Mouse (Mus musculus) heart, embryonic 15.5 days (tissue): ENCODE results near the gene Gm20708. TPM values are rescaled to one million over a fixed set of nuclear protein-coding genes. Genes with fewer than 3 reads are reported as not detected.
"Not testable (repeated sequence)": the region's sequence is repeated elsewhere in the genome, so short reads cannot be mapped to it uniquely, and the experiment has no call there.

ENCODE experiments used
- ATAC-seq: fragments of 200-750 bp; cut with Nextera tagmentation; replicated peaks from 2 replicates; pipeline ENCODE4 v1.8.0; 2017; ENCODE audit warnings: low read depth, moderate TSS enrichment; ENCODE audit not compliant: insufficient number of reproducible peaks, insufficient read depth, low FRiP score
- H3K27ac ChIP-seq: fragments of 300-500 bp; sonication (generic); 2 replicates; pipeline ENCODE4 v1.5.1; 2015; ENCODE audit warnings: mild to moderate bottlenecking, inconsistent platforms
- H3K27me3 ChIP-seq: fragments of 300-500 bp; sonication (generic); 2 replicates; pipeline ENCODE4 v1.6.1; 2015; ENCODE audit warnings: inconsistent platforms
- H3K36me3 ChIP-seq: fragments of 300-500 bp; sonication (generic); 2 replicates; pipeline ENCODE4 v1.6.1; 2015; ENCODE audit warnings: mild to moderate bottlenecking, inconsistent platforms
- H3K4me1 ChIP-seq: fragments of 300-500 bp; sonication (generic); replicated peaks from 2 replicates; pipeline ENCODE4 v1.6.1; 2015; ENCODE audit warnings: inconsistent platforms
- H3K4me2 ChIP-seq: fragments of 300-500 bp; sonication (generic); 2 replicates; pipeline ENCODE4 v1.6.1; 2015; ENCODE audit warnings: inconsistent platforms, mild to moderate bottlenecking, moderate library complexity
- H3K4me3 ChIP-seq: fragments of 300-500 bp; sonication (generic); 2 replicates; pipeline ENCODE4 v1.5.1; 2015; ENCODE audit warnings: mild to moderate bottlenecking, inconsistent platforms
- H3K9ac ChIP-seq: fragments of 300-500 bp; sonication (generic); 2 replicates; pipeline ENCODE4 v1.6.1; 2015; ENCODE audit warnings: mild to moderate bottlenecking, inconsistent platforms
- H3K9me3 ChIP-seq: fragments of 300-500 bp; sonication (generic); replicated peaks from 2 replicates; pipeline ENCODE4 v1.6.1; 2016; ENCODE audit warnings: inconsistent platforms
- WGBS: fragments of 180-500 bp; shearing (Covaris S2); methylation state at CpG from one replicate; pipeline ENCODE4 v1.1.7; 2015; ENCODE audit warnings: mixed read lengths; 5-methylcytosine and 5-hydroxymethylcytosine counted together
- polyA plus RNA-seq: library from polyadenylated mRNA; unstranded; fragments of >200 nt; fragmentation: Nextera tagmentation; extraction: Ambion mirVana; gene quantifications from 2 replicates; pipeline ENCODE4 v1.2.1, GENCODE M21; 2015

Gene Gm20708
- polyA plus RNA-seq, 1 experiment from 2014 or later, result 0.97 TPM

DNA sequence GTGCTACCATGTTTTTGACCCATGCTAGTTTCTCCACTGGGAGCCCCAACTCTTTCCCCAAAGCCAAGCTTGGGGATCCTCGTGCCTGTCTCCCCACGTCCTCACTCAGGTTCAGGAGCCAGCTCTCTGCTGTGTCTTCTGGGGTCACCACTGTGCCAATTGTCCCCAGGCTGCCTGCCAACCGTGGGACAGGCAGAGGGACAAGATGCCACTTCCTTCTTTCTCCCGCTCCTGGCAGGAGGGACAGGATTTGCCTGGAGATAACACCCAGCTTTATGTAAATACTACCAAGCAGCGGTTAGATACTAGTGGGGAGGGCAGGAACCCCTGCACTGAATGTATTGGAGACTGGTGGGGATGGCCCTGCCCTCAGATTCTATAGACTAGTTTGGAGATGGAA lies 4.4 kb downstream of the Gm20708 start:
- ATAC-seq, result no peak
- 58% methylated on average over 5 of the region's 5 CpGs for WGBS
- Histone ChIP-seq H3K27ac (peak overlapping the region; percentile 42; the same call in 1 of the 2 replicates), H3K4me1 (peaks cover 57% of the 10 kb centered on the region), H3K9me3 (no peaks in the 10 kb centered on the region), H3K27me3 (no peaks in the 10 kb centered on the region), H3K36me3 (peaks cover 58% of the 10 kb centered on the region), H3K4me3 (no peak overlapping the region), H3K4me2 (no peak overlapping the region), H3K9ac (no peak overlapping the region)

- ATAC-seq, result no peak
- H3K9me3 ChIP-seq, result no peaks in the 10 kb centered on the region
- no peak overlapping the region for H3K4me3 ChIP-seq
- no peaks in the 10 kb centered on the region for H3K27me3 ChIP-seq
- 74% methylated on average over 6 of the region's 6 CpGs for WGBS
- H3K4me1 ChIP-seq, result peaks cover 60% of the 10 kb centered on the region
- H3K4me2 ChIP-seq, result no peak overlapping the region
- H3K36me3 ChIP-seq, result peaks cover 58% of the 10 kb centered on the region
- 0 out of 2 replicates have a peak overlapping the region, but pooled peaks have one; percentile 0 for H3K9ac ChIP-seq
- H3K27ac ChIP-seq, result peak overlapping the region; percentile 42
Observed at GRCm38 (mm10) chr11:117814704-117815366, 5.4 kb downstream of the Gm20708 start.

DNA sequence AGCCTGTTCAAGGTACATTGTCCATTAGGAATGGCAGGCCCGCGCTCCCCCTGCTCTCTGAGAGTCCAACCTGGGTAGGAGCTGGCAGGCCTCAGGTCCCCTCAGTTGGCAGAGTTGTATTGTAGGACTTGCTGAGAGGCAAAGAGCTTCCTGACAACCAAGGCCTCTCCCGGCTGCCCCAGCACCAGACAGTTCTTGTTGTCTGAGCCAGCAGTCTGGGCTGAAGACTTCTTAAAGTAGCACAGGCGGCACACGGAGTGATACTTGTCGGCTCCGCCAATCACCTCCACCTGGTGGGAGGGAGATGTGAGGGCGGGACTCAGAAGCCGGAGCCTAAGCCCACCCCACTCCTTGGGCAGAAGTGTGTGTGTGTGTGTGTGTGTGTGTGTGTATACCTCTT lies 6.4 kb downstream of the Gm20708 start:
- peaks cover 58% of the 10 kb centered on the region for H3K4me1 ChIP-seq
- H3K9ac ChIP-seq, H3K27ac ChIP-seq, ATAC-seq, H3K9me3 ChIP-seq, H3K4me2 ChIP-seq, H3K27me3 ChIP-seq, H3K4me3 ChIP-seq: not testable (repeated sequence)
- H3K36me3 ChIP-seq, result peaks cover 66% of the 10 kb centered on the region
- WGBS, result 76% methylated on average over 9 of the region's 9 CpGs

DNA sequence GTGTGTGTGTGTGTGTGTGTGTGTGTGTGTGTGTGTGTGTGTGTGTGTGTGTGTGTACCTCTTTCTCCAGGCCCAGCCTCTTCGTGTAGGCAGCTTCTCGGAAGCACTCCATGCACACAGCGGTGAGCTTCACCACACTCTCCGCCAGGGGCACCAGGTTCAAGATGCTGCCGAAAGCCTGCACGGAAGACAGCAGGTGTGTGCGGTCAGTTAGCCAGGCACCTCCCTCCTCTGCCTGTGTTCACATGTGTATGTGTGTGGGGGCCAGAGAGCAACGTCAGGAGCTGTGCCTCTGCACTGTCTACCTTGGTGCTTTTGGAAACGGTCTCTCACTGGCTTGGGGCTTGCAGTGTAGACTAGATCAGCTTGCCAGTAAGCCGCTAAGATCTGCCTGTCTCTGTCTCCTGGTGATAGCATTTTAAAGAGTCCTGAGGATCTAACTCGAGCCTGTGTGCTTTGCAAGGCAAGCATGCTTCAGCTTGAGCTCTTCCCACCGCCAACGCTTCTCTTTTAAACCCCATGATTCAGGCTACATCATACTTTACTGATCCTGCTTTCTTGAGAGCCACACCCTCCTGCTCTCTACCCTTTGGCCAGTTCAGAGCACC lies 7.0 kb downstream of the Gm20708 start:
- Histone ChIP-seq H3K4me1 (peaks cover 51% of the 10 kb centered on the region), H3K27ac (no peak overlapping the region), H3K36me3 (peaks cover 72% of the 10 kb centered on the region), H3K4me2 (no peak overlapping the region), H3K27me3 (no peaks in the 10 kb centered on the region), H3K9ac (no peak overlapping the region), H3K9me3 (no peaks in the 10 kb centered on the region), H3K4me3 (no peak overlapping the region)
- no peak for ATAC-seq
- WGBS, result 83% methylated on average over 13 of the region's 13 CpGs

DNA sequence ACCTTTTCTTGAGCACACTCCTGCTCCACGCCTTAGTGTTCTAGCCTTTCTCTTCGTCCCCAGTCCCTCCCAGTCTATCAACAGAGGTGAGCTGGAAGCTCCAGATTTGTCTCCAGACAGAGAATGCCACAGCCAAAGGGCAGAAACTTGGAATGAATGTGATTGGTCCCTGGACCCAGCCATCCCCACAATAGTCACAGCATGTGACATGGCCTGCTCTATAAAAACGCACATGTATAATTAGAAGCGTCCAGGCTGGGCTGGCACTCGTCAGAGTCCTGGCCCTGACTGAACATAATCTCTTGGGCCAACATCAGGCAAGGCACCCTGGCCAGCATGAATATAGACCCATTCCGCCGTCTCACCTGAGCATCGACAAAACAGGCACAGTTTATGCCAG lies 9.6 kb downstream of the Gm20708 start:
- 49% methylated on average over 8 of the region's 8 CpGs for WGBS
- Histone ChIP-seq H3K27ac (peak overlapping the region; percentile 89), H3K4me3 (no peak overlapping the region), H3K4me2 (peak overlapping the region; percentile 17; the same call in 1 of the 2 replicates), H3K9ac (no peak overlapping the region), H3K9me3 (no peaks in the 10 kb centered on the region), H3K36me3 (peaks cover 63% of the 10 kb centered on the region), H3K4me1 (peaks cover 70% of the 10 kb centered on the region), H3K27me3 (no peaks in the 10 kb centered on the region)
- ATAC-seq, result peak; percentile 77

DNA sequence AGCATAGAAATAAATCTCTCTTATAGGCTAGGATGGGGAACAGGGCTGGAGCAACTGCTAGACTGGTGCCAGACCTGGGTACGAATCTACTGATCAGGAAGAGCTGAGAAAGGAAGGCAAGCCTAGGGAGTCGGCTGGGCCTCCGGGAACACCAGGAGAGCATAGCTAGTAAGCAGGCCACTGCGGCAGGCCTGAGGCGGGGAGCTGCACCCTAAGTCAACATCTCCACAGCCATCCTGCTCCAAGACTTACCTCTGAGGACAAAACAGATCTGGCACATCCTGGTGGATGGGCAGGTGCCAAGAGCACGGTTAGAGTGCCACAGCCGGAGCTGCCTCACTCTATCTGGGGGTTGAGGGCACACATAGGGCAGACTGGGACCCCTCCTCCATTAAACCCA lies 10.7 kb downstream of the Gm20708 start:
- no peak overlapping the region for H3K4me3 ChIP-seq
- H3K4me1 ChIP-seq, result peaks cover 68% of the 10 kb centered on the region
- H3K36me3 ChIP-seq, result peaks cover 54% of the 10 kb centered on the region
- H3K4me2 ChIP-seq, result no peak overlapping the region
- H3K27me3 ChIP-seq, result no peaks in the 10 kb centered on the region
- 87% methylated on average over 7 of the region's 7 CpGs for WGBS
- H3K9me3 ChIP-seq, result no peaks in the 10 kb centered on the region
- no peak for ATAC-seq
- no peak overlapping the region for H3K9ac ChIP-seq
- peak overlapping the region; percentile 89 for H3K27ac ChIP-seq

GRCm38 (mm10) chr11:117821868-117822267 lies 12.4 kb downstream of the Gm20708 start:
- Histone ChIP-seq H3K27me3 (no peaks in the 10 kb centered on the region), H3K9ac (no peak overlapping the region), H3K4me1 (peaks cover 75% of the 10 kb centered on the region), H3K36me3 (peaks cover 42% of the 10 kb centered on the region), H3K4me2 (no peak overlapping the region), H3K4me3 (no peak overlapping the region), H3K27ac (no peak overlapping the region), H3K9me3 (no peaks in the 10 kb centered on the region)
- 86% methylated on average over 9 of the region's 9 CpGs for WGBS
- no peak for ATAC-seq

- H3K27ac ChIP-seq, result peak overlapping the region; percentile 95
- H3K4me1 ChIP-seq, result peaks cover 84% of the 10 kb centered on the region
- H3K9ac ChIP-seq, result no peak overlapping the region
- 29% methylated on average over 7 of the region's 7 CpGs for WGBS
- ATAC-seq, result no peak
- H3K36me3 ChIP-seq, result peaks cover 33% of the 10 kb centered on the region
- H3K9me3 ChIP-seq, result no peaks in the 10 kb centered on the region
- H3K4me2 ChIP-seq, result peak overlapping the region; percentile 33
- no peaks in the 10 kb centered on the region for H3K27me3 ChIP-seq
- H3K4me3 ChIP-seq, result no peak overlapping the region
Observed at GRCm38 (mm10) chr11:117822728-117823241, 13.3 kb downstream of the Gm20708 start.

- Histone ChIP-seq H3K4me1 (peaks cover 84% of the 10 kb centered on the region), H3K27ac (peak overlapping the region; percentile 95), H3K27me3 (no peaks in the 10 kb centered on the region), H3K36me3 (peaks cover 26% of the 10 kb centered on the region), H3K4me2 (peak overlapping the region; percentile 92), H3K9ac (no peak overlapping the region), H3K4me3 (no peak overlapping the region; the same call in 1 of the 2 replicates), H3K9me3 (no peaks in the 10 kb centered on the region)
- WGBS, result 85% methylated on average over 6 of the region's 6 CpGs
- no peak for ATAC-seq
Observed at GRCm38 (mm10) chr11:117823411-117823810, 13.9 kb downstream of the Gm20708 start.

DNA sequence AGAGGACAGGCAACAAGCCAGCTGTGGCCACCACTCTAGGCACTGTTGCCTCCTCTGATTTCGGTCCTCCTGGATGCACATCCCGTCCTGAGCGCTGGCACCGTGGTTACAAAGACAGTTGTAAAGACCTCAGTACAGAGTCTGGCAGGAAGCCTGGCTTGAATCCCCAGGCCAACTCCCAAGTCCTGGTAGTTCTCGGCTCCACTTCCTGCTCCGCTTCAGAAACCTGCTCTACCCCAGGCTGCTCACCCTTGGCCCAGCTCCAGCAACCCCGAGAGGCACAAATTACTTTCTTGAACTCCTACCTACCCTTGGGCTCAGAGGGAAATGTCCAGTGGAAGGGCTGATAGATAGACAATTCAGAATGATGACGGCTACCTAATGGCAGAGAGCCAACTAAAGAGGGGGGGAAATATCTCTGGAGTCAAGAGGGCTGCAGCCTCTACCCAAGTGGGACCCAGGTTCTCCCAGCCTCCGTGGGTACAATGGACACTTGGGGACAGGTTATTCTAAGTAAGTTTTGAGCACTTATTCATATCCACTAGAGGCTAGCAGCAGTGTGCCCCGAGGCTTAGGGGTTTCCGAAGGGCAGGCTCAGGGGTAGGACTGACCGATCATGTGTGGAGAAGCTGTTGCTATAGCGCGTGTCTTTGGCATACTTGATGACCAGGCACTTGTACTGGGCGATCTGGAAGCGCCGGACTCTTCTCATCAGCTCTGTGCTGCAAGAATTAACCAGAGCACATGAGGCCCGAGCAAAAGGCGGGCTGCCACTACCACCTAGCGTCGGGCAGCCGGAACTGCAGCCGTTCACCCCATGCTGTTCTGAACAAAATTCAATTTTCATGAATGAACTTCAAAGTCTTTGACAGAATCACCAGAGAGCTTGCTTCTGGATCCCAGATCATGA lies 14.8 kb downstream of the Gm20708 start:
- 8% methylated on average over 23 of the region's 23 CpGs for WGBS
- Histone ChIP-seq H3K27ac (peak overlapping the region; percentile 95), H3K9ac (peak overlapping the region; percentile 73), H3K4me1 (peaks cover 87% of the 10 kb centered on the region), H3K4me3 (peak overlapping the region; percentile 65), H3K27me3 (no peaks in the 10 kb centered on the region), H3K36me3 (peaks cover 26% of the 10 kb centered on the region), H3K4me2 (peak overlapping the region; percentile 92), H3K9me3 (no peaks in the 10 kb centered on the region)
- peak; percentile 67 for ATAC-seq
